Mouse (Mus musculus): ENCODE results near the gene Rnf38. TPM values are rescaled to one million over a fixed set of nuclear protein-coding genes. Genes with fewer than 3 reads are reported as not detected.

Rnf38 gene
- total RNA-seq, 2 experiments from 2014 or later: 12.3 to 15.9 TPM

GRCm38 (mm10) chr4:44160990-44161689, 72.4 kb downstream of the Rnf38 start:
- TF ChIP-seq CTCF (IDR thresholded peaks at IDR 0.05): no peak
- DNase-seq: no peak
- Histone ChIP-seq H3K4me3 (no peak overlapping the region), H3K27ac (no peak overlapping the region)
- intact Hi-C loops (cut with DNase I): no loop called here

GRCm38 (mm10) chr4:44159839-44160238, 73.8 kb downstream of the Rnf38 start:
- no peak for TF ChIP-seq CTCF (IDR thresholded peaks at IDR 0.05)
- intact Hi-C loops (cut with DNase I): no loop called here
- Histone ChIP-seq H3K4me3 (no peak overlapping the region), H3K27ac (no peak overlapping the region)
- no peak for DNase-seq

- DNase-seq: no peak
- TF ChIP-seq CTCF (IDR thresholded peaks at IDR 0.05): no peak
- no peak overlapping the region for H3K4me3 ChIP-seq
- intact Hi-C loops (cut with DNase I): no loop called here
- no peak overlapping the region for H3K27ac ChIP-seq
These were observed 77.1 kb downstream of the Rnf38 start for GRCm38 (mm10) chr4:44156481-44156880.

- no peak for DNase-seq
- Histone ChIP-seq H3K4me3 (no peak overlapping the region), H3K27ac (no peak overlapping the region)
- TF ChIP-seq CTCF (IDR thresholded peaks at IDR 0.05): no peak
- intact Hi-C loops (cut with DNase I): no loop called here
These were observed 78.7 kb downstream of the Rnf38 start for GRCm38 (mm10) chr4:44154884-44155283.

- TF ChIP-seq CTCF (IDR thresholded peaks at IDR 0.05): no peak
- Histone ChIP-seq H3K27ac (no peak overlapping the region), H3K4me3 (no peak overlapping the region)
- intact Hi-C loops (cut with DNase I): no loop called here
- DNase-seq: no peak
These were observed 80.7 kb downstream of the Rnf38 start for GRCm38 (mm10) chr4:44152904-44153303.

GRCm38 (mm10) chr4:44126805-44127204, 106.8 kb downstream of the Rnf38 start:
- Histone ChIP-seq H3K27ac (no peak overlapping the region), H3K4me3 (no peak overlapping the region)
- no peak for DNase-seq
- no peak for TF ChIP-seq CTCF (IDR thresholded peaks at IDR 0.05)
- intact Hi-C loops (cut with DNase I): no loop called here

- intact Hi-C loops (cut with DNase I): loop anchor here (1.0 to 10.0 kb wide), 2 partner anchors 54 to 215 kb away; no protein-coding TSS in a partner anchor
- TF ChIP-seq CTCF (IDR thresholded peaks at IDR 0.05): peak; percentile 74
- no peak for DNase-seq
- H3K4me3 ChIP-seq: no peak overlapping the region
- H3K27ac ChIP-seq: no peak overlapping the region
These were observed 114.0 kb downstream of the Rnf38 start for GRCm38 (mm10) chr4:44119410-44120201.

GRCm38 (mm10) chr4:44115046-44115445, 118.5 kb downstream of the Rnf38 start:
- no peak overlapping the region for H3K27ac ChIP-seq
- TF ChIP-seq CTCF (IDR thresholded peaks at IDR 0.05): no peak
- intact Hi-C loops (cut with DNase I): loop anchor here (10.0 kb wide), 1 partner anchor 210 kb away; no protein-coding TSS in a partner anchor
- no peak for DNase-seq
- H3K4me3 ChIP-seq: no peak overlapping the region

- TF ChIP-seq CTCF (IDR thresholded peaks at IDR 0.05): no peak
- intact Hi-C loops (cut with DNase I): loop anchor here (10.0 kb wide), 1 partner anchor 209 kb away; no protein-coding TSS in a partner anchor
- Histone ChIP-seq H3K4me3 (peak overlapping the region; percentile 42), H3K27ac (no peak overlapping the region)
- no peak for DNase-seq
These were observed 120.0 kb downstream of the Rnf38 start for GRCm38 (mm10) chr4:44113393-44114138.

GRCm38 (mm10) chr4:44112741-44113140, 120.8 kb downstream of the Rnf38 start:
- intact Hi-C loops (cut with DNase I): loop anchor here (10.0 kb wide), 1 partner anchor 208 kb away; no protein-coding TSS in a partner anchor
- DNase-seq: no peak
- TF ChIP-seq CTCF (IDR thresholded peaks at IDR 0.05): no peak
- H3K27ac ChIP-seq: no peak overlapping the region
- no peak overlapping the region for H3K4me3 ChIP-seq

GRCm38 (mm10) chr4:44110771-44111170, 122.8 kb downstream of the Rnf38 start:
- Histone ChIP-seq H3K4me3 (no peak overlapping the region), H3K27ac (no peak overlapping the region)
- no peak for TF ChIP-seq CTCF (IDR thresholded peaks at IDR 0.05)
- DNase-seq: no peak
- intact Hi-C loops (cut with DNase I): loop anchor here (10.0 kb wide), 1 partner anchor 206 kb away; no protein-coding TSS in a partner anchor

- intact Hi-C loops (cut with DNase I): no loop called here
- DNase-seq: no peak
- TF ChIP-seq CTCF (IDR thresholded peaks at IDR 0.05): no peak
- no peak overlapping the region for H3K27ac ChIP-seq
- no peak overlapping the region for H3K4me3 ChIP-seq
These were observed 125.3 kb downstream of the Rnf38 start for GRCm38 (mm10) chr4:44108297-44108696.

Measured in gastrocnemius, adult 2 months (tissue).